Mouse (Mus musculus): ENCODE results near the gene Sdsl.

DNA sequence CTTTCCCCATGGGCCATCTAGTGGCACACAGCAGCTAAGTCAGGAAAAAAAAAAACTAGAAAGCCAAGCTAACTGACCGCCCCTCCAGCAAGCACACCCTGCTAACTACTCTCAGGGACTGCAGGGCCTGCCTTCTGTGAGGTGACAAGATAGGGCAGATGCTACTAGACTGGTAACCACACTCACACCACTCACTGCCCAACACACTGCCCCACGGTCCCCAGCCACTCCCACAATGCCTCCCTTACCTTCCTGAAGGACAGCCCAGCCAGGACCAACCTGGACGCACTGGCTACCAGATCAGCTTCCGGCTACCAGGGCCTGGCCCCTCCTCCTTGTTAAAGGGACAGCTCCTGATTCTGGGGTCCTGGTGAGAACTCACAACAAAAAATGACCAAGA, 5.6 kb downstream of the Sdsl start:
- TF ChIP-seq EP300 (IDR thresholded peaks at IDR 0.05; ENCODE audit: low read depth) (no peak), CTCF (IDR thresholded peaks at IDR 0.05; ENCODE audit: low read depth) (no peak)
